Mouse (Mus musculus) heart, embryonic 16.5 days (tissue): ENCODE measurements at regions not wholly inside any gene's neighbourhood (a gene's known extent, or its start where the extent isn't known, plus 50 kb on each side); places are given as distances from the start of the nearest gene placed in this dataset.
A peak's percentile ranks its signal among the peaks of the same experiment; 100 is the strongest.

Source experiments
- ATAC-seq: fragments of 200-750 bp; cut with Nextera tagmentation; replicated peaks from 2 replicates; pipeline ENCODE4 v1.8.0; 2017; ENCODE audit warnings: moderate number of reproducible peaks; ENCODE audit not compliant: insufficient read depth, low FRiP score; ENCODE audit errors: extremely low read depth
- H3K27ac ChIP-seq: fragments of 300-500 bp; sonication (generic); 2 replicates; pipeline ENCODE4 v1.5.1; 2014; ENCODE audit warnings: mild to moderate bottlenecking, low read length, control low read depth, moderate library complexity
- H3K27me3 ChIP-seq: fragments of 300-500 bp; sonication (generic); 2 replicates; pipeline ENCODE4 v1.6.1; 2014; ENCODE audit warnings: low read length, mixed read lengths; ENCODE audit not compliant: control insufficient read depth, insufficient read depth
- H3K36me3 ChIP-seq: fragments of 300-500 bp; sonication (generic); 2 replicates; pipeline ENCODE4 v1.6.1; 2014; ENCODE audit not compliant: control insufficient read depth, insufficient read depth
- H3K4me1 ChIP-seq: fragments of 300-500 bp; sonication (generic); 2 replicates; pipeline ENCODE4 v1.6.1; 2014; ENCODE audit warnings: low read length, mixed read lengths; ENCODE audit not compliant: control insufficient read depth, insufficient read depth
- H3K4me2 ChIP-seq: fragments of 300-500 bp; sonication (generic); 2 replicates; pipeline ENCODE4 v1.6.1; 2014; ENCODE audit warnings: low read depth, mild to moderate bottlenecking, control low read depth, low read length
- H3K4me3 ChIP-seq: fragments of 300-500 bp; sonication (generic); 2 replicates; pipeline ENCODE4 v1.5.1; 2014; ENCODE audit warnings: mild to moderate bottlenecking, control low read depth, low read length
- H3K9ac ChIP-seq: fragments of 300-500 bp; sonication (generic); 2 replicates; pipeline ENCODE4 v1.6.1; 2014; ENCODE audit warnings: low read length, control low read depth
- H3K9me3 ChIP-seq: fragments of 300-500 bp; sonication (generic); replicated peaks from 2 replicates; pipeline ENCODE4 v1.6.1; 2016; ENCODE audit warnings: low read length; ENCODE audit not compliant: control insufficient read depth
- WGBS: fragments of 180-500 bp; shearing (Covaris S2); extraction: QIAGEN DNeasy Blood & Tissue Kit; methylation state at CpG from one replicate; pipeline ENCODE4 v1.1.7; 2014; 5-methylcytosine and 5-hydroxymethylcytosine counted together

GRCm38 (mm10) chr4:3049972-3050846, 116.9 kb upstream of the Vmn1r2 start:
- Histone ChIP-seq H3K27ac (no peak overlapping the region), H3K4me2 (no peak overlapping the region), H3K9ac (no peak overlapping the region), H3K27me3 (no peaks in the 10 kb centered on the region), H3K9me3 (peaks cover 50% of the 10 kb centered on the region), H3K4me1 (no peaks in the 10 kb centered on the region), H3K36me3 (no peaks in the 10 kb centered on the region), H3K4me3 (no peak overlapping the region)
- ATAC-seq, result peak; percentile 43
- 38% methylated on average over 2 of the region's 2 CpGs for WGBS

- ATAC-seq, result no peak
- peaks cover 55% of the 10 kb centered on the region for H3K9me3 ChIP-seq
These were observed 116.3 kb upstream of the Vmn1r2 start for GRCm38 (mm10) chr4:3050847-3051135.

GRCm38 (mm10) chr4:3051212-3051611, 115.9 kb upstream of the Vmn1r2 start:
- H3K4me3 ChIP-seq, result no peak overlapping the region
- no peak for ATAC-seq
- no peaks in the 10 kb centered on the region for H3K4me1 ChIP-seq
- peaks cover 59% of the 10 kb centered on the region for H3K9me3 ChIP-seq
- no peak overlapping the region for H3K4me2 ChIP-seq
- no peak overlapping the region for H3K27ac ChIP-seq
- no peak overlapping the region for H3K9ac ChIP-seq
- WGBS, result 64% methylated on average over 5 of the region's 5 CpGs
- H3K36me3 ChIP-seq, result no peaks in the 10 kb centered on the region
- no peaks in the 10 kb centered on the region for H3K27me3 ChIP-seq

More at GRCm38 (mm10) chr4:3050847-3051135, 116.3 kb upstream of the Vmn1r2 start:
- Histone ChIP-seq H3K36me3 (no peaks in the 10 kb centered on the region), H3K27me3 (no peaks in the 10 kb centered on the region), H3K4me3 (no peak overlapping the region), H3K27ac (no peak overlapping the region), H3K4me1 (no peaks in the 10 kb centered on the region), H3K9ac (no peak overlapping the region), H3K4me2 (no peak overlapping the region)
- 68% methylated on average over 3 of the region's 3 CpGs for WGBS

- ATAC-seq, result no peak; the same call in 1 of the 2 replicates
- H3K27ac ChIP-seq, result no peak overlapping the region
- no peaks in the 10 kb centered on the region for H3K27me3 ChIP-seq
- 70% methylated on average over 4 of the region's 4 CpGs for WGBS
- H3K4me3 ChIP-seq, result no peak overlapping the region
- no peaks in the 10 kb centered on the region for H3K4me1 ChIP-seq
- no peak overlapping the region for H3K9ac ChIP-seq
- H3K9me3 ChIP-seq, result peaks cover 60% of the 10 kb centered on the region
- no peak overlapping the region for H3K4me2 ChIP-seq
- H3K36me3 ChIP-seq, result no peaks in the 10 kb centered on the region
These were observed 114.6 kb upstream of the Vmn1r2 start for GRCm38 (mm10) chr4:3052314-3053059.

GRCm38 (mm10) chr4:3053060-3053406, 114.1 kb upstream of the Vmn1r2 start:
- H3K36me3 ChIP-seq, result no peaks in the 10 kb centered on the region
- no peak for ATAC-seq

GRCm38 (mm10) chr4:3053496-3054216, 113.5 kb upstream of the Vmn1r2 start:
- no peak overlapping the region for H3K9ac ChIP-seq
- no peak overlapping the region for H3K27ac ChIP-seq
- ATAC-seq, result no peak
- H3K36me3 ChIP-seq, result no peaks in the 10 kb centered on the region
- no peak overlapping the region for H3K4me3 ChIP-seq
- 76% methylated on average over 2 of the region's 2 CpGs for WGBS
- H3K9me3 ChIP-seq, result peaks cover 64% of the 10 kb centered on the region
- no peak overlapping the region for H3K4me2 ChIP-seq
- H3K4me1 ChIP-seq, result no peaks in the 10 kb centered on the region
- H3K27me3 ChIP-seq, result no peaks in the 10 kb centered on the region

More at GRCm38 (mm10) chr4:3053060-3053406, 114.1 kb upstream of the Vmn1r2 start:
- Histone ChIP-seq H3K9me3 (peaks cover 60% of the 10 kb centered on the region), H3K4me2 (no peak overlapping the region), H3K9ac (no peak overlapping the region), H3K27me3 (no peaks in the 10 kb centered on the region), H3K4me3 (no peak overlapping the region), H3K27ac (no peak overlapping the region), H3K4me1 (no peaks in the 10 kb centered on the region)
- WGBS, result 56% methylated on average over 4 of the region's 4 CpGs

- H3K4me3 ChIP-seq, result no peak overlapping the region
- no peak for ATAC-seq
- no peak overlapping the region for H3K4me2 ChIP-seq
- H3K4me1 ChIP-seq, result no peaks in the 10 kb centered on the region
- peaks cover 73% of the 10 kb centered on the region for H3K9me3 ChIP-seq
- H3K36me3 ChIP-seq, result no peaks in the 10 kb centered on the region
- no peaks in the 10 kb centered on the region for H3K27me3 ChIP-seq
- H3K27ac ChIP-seq, result no peak overlapping the region
- H3K9ac ChIP-seq, result no peak overlapping the region
These were observed 112.2 kb upstream of the Vmn1r2 start for GRCm38 (mm10) chr4:3054886-3055285.

GRCm38 (mm10) chr4:3055396-3055795, 111.7 kb upstream of the Vmn1r2 start:
- no peak overlapping the region for H3K4me2 ChIP-seq
- H3K4me1 ChIP-seq, result no peaks in the 10 kb centered on the region
- 78% methylated on average over 1 of the region's 1 CpGs for WGBS
- H3K27ac ChIP-seq, result no peak overlapping the region
- H3K4me3 ChIP-seq, result no peak overlapping the region
- H3K36me3 ChIP-seq, result no peaks in the 10 kb centered on the region
- ATAC-seq, result no peak
- H3K9ac ChIP-seq, result no peak overlapping the region
- no peaks in the 10 kb centered on the region for H3K27me3 ChIP-seq
- peaks cover 68% of the 10 kb centered on the region for H3K9me3 ChIP-seq
